Mouse (Mus musculus): ENCODE measurements at regions not wholly inside any gene's neighbourhood (a gene's known extent, or its start where the extent isn't known, plus 50 kb on each side); places are given as distances from the start of the nearest gene placed in this dataset.
"Not testable (repeated sequence)": the region's sequence is repeated elsewhere in the genome, so short reads cannot be mapped to it uniquely, and the experiment has no call there.

- DNase-seq (ENCODE audit: low read depth, low spot score), result no peak
Observed at GRCm38 (mm10) chr2:78418561-78419338, 449.2 kb upstream of the Ube2e3 start.

GRCm38 (mm10) chr2:78416574-78417109, 451.3 kb upstream of the Ube2e3 start:
- DNase-seq (ENCODE audit: low read depth, low spot score), result no peak

GRCm38 (mm10) chr2:78412985-78413384, 454.9 kb upstream of the Ube2e3 start:
- no peak for DNase-seq (ENCODE audit: low read depth, low spot score)

- no peak for DNase-seq (ENCODE audit: low read depth, low spot score)
Observed at GRCm38 (mm10) chr2:78403890-78404289, 457.7 kb upstream of the Cwc22 start.

- DNase-seq (ENCODE audit: low read depth, low spot score), result no peak
Observed at GRCm38 (mm10) chr2:78399236-78399635, 453.1 kb upstream of the Cwc22 start.

GRCm38 (mm10) chr2:78396924-78397323, 450.7 kb upstream of the Cwc22 start:
- no peak for DNase-seq (ENCODE audit: low read depth, low spot score)

GRCm38 (mm10) chr2:78393090-78393489, 446.9 kb upstream of the Cwc22 start:
- DNase-seq (ENCODE audit: low read depth, low spot score), result no peak

GRCm38 (mm10) chr2:78392425-78392824, 446.2 kb upstream of the Cwc22 start:
- DNase-seq (ENCODE audit: low read depth, low spot score), result no peak

GRCm38 (mm10) chr2:78388001-78388400, 441.8 kb upstream of the Cwc22 start:
- DNase-seq (ENCODE audit: low read depth, low spot score), result no peak

GRCm38 (mm10) chr2:78381234-78381633, 435.1 kb upstream of the Cwc22 start:
- no peak for DNase-seq (ENCODE audit: low read depth, low spot score)

GRCm38 (mm10) chr2:78331736-78332475, 385.7 kb upstream of the Cwc22 start:
- DNase-seq (ENCODE audit: low read depth, low spot score), result no peak

- no peak for DNase-seq (ENCODE audit: low read depth, low spot score)
Observed at GRCm38 (mm10) chr2:78326091-78326490, 379.9 kb upstream of the Cwc22 start.

- DNase-seq (ENCODE audit: low read depth, low spot score), result no peak
Observed at GRCm38 (mm10) chr2:78322216-78322965, 376.2 kb upstream of the Cwc22 start.

- no peak for DNase-seq (ENCODE audit: low read depth, low spot score)
Observed at GRCm38 (mm10) chr2:78311766-78312491, 365.8 kb upstream of the Cwc22 start.

- DNase-seq (ENCODE audit: low read depth, low spot score), result no peak
Observed at GRCm38 (mm10) chr2:78309361-78309760, 363.2 kb upstream of the Cwc22 start.

GRCm38 (mm10) chr2:78306897-78307296, 360.7 kb upstream of the Cwc22 start:
- DNase-seq (ENCODE audit: low read depth, low spot score), result no peak

GRCm38 (mm10) chr2:78291665-78292064, 345.5 kb upstream of the Cwc22 start:
- DNase-seq (ENCODE audit: low read depth, low spot score), result no peak

GRCm38 (mm10) chr2:78284806-78285205, 338.6 kb upstream of the Cwc22 start:
- DNase-seq (ENCODE audit: low read depth, low spot score), result no peak

- no peak for DNase-seq (ENCODE audit: low read depth, low spot score)
Observed at GRCm38 (mm10) chr2:78283605-78284004, 337.4 kb upstream of the Cwc22 start.

- DNase-seq (ENCODE audit: low read depth, low spot score), result not testable (repeated sequence)
Observed at GRCm38 (mm10) chr2:78281846-78282245, 335.7 kb upstream of the Cwc22 start.

GRCm38 (mm10) chr2:78280219-78280915, 334.2 kb upstream of the Cwc22 start:
- no peak for DNase-seq (ENCODE audit: low read depth, low spot score)

Data from retina, postnatal 7 days (tissue).